Comparison of ENCODE assay signal across 10 mouse cellular contexts in genomic region chr3:9153690-9154089, GRCm38 (mm10).
DNase-seq lines count a peak whose midpoint lies in the region; TF ChIP-seq lines count a peak whose summit lies in the region.
"Had no signal": no experiment of that assay in that cellular context is flagged by ENCODE, and none has a peak within 500 bp of the region (broad histone marks: within the 10 kb centered on the region; RNA-seq: fewer than 3 reads in every experiment).

No protein-coding gene starts in this region.

- no peak for TF ChIP-seq POLR2A in heart, adult 2 months (IDR thresholded peaks at IDR 0.05; ENCODE audit: insufficient read depth, low read depth, low read length)

- peak; percentile 15 to 19 for DNase-seq in left cerebral cortex, postnatal 36 days (ENCODE audit: low spot score in 2 of 2)
- DNase-seq in left cerebral cortex, adult 2 months (ENCODE audit: extremely low spot score in 1 of 2, low spot score in 2 of 2), result no peak
- peak; percentile 78 for DNase-seq in NIH3T3 (ENCODE audit: low read depth)
- DNase-seq in cerebellum, adult 9-11 months, result peak; percentile 22
- DNase-seq in splenic B cell, adult 2 months (ENCODE audit: low read depth, low spot score), result peak; percentile 55
- no peak for DNase-seq in heart, adult 2 months
- no peak for DNase-seq in testis, postnatal 10 days (ENCODE audit: low spot score)
- DNase-seq: kidney, postnatal 25 days; liver, embryonic 13.5 days had no signal

- TF ChIP-seq CTCF in left cerebral cortex, adult 2 months (IDR thresholded peaks at IDR 0.05), result no peak
- no peak for TF ChIP-seq CTCF in heart, adult 2 months (IDR thresholded peaks at IDR 0.05)

- H3K9ac ChIP-seq in heart, adult 2 months (ENCODE audit: low read depth, low read length), result no peak overlapping the region
- H3K9ac ChIP-seq: liver, embryonic 13.5 days; midbrain, embryonic 12.5 days had no signal

- intact Hi-C loops in left cerebral cortex, postnatal 36 days (cut with DNase I), result no loop called here
- intact Hi-C loops in left cerebral cortex, adult 2 months (cut with DNase I), result no loop called here
- intact Hi-C loops in heart, adult 2 months (cut with DNase I), result no loop called here

- no peaks in the 10 kb centered on the region for H3K36me3 ChIP-seq in splenic B cell, adult 2 months (ENCODE audit: control insufficient read depth, insufficient read depth, low read length, poor library complexity, severe bottlenecking)
- no peaks in the 10 kb centered on the region for H3K36me3 ChIP-seq in heart, adult 2 months (ENCODE audit: control insufficient read depth, insufficient read depth, low read length)
- H3K36me3 ChIP-seq: liver, embryonic 13.5 days; midbrain, embryonic 12.5 days had no signal

- H3K27ac ChIP-seq in left cerebral cortex, adult 2 months, result no peak overlapping the region
- H3K27ac ChIP-seq in heart, adult 2 months, result no peak overlapping the region
- H3K27ac ChIP-seq: liver, embryonic 13.5 days; midbrain, embryonic 12.5 days had no signal

- H3K79me2 ChIP-seq in heart, adult 2 months (replicated peaks; ENCODE audit: control insufficient read depth, insufficient read depth, low read length), result no peaks in the 10 kb centered on the region

- no peak overlapping the region for H3K4me3 ChIP-seq in left cerebral cortex, adult 2 months
- H3K4me3 ChIP-seq in heart, adult 2 months, result no peak overlapping the region
- H3K4me3 ChIP-seq: liver, embryonic 13.5 days; midbrain, embryonic 12.5 days had no signal

- no peak for TF ChIP-seq EP300 in heart, adult 2 months (IDR thresholded peaks at IDR 0.05; ENCODE audit: insufficient read depth, low read depth, low read length)

- no peaks in the 10 kb centered on the region for H3K27me3 ChIP-seq in splenic B cell, adult 2 months (ENCODE audit: control insufficient read depth, insufficient read depth, low read length, poor library complexity, severe bottlenecking)
- no peaks in the 10 kb centered on the region for H3K27me3 ChIP-seq in heart, adult 2 months (ENCODE audit: control insufficient read depth, insufficient read depth, low read length)
- H3K27me3 ChIP-seq: liver, embryonic 13.5 days; midbrain, embryonic 12.5 days had no signal

- 41% methylated on average over 5 of the region's 5 CpGs for WGBS in heart, adult 2 months

- no peaks in the 10 kb centered on the region for H3K4me1 ChIP-seq in heart, adult 2 months (ENCODE audit: control insufficient read depth, insufficient read depth, low read length)
- H3K4me1 ChIP-seq: liver, embryonic 13.5 days; midbrain, embryonic 12.5 days had no signal

Comparison
In these comparisons a context has a peak if more than half of its experiments do, and no peak if none do; other contexts are left out.
1. DNase-seq: peak in left cerebral cortex, postnatal 36 days (2 of 2), NIH3T3 (single experiment), cerebellum, adult 9-11 months (single experiment) and splenic B cell, adult 2 months (single experiment); none in left cerebral cortex, adult 2 months (0 of 2), heart, adult 2 months (0 of 2) and testis, postnatal 10 days (single experiment).